Mouse (Mus musculus) lung, postnatal 0 days (tissue): ENCODE data around the gene Pde4d.

Source experiments
- CTCF ChIP-seq: IDR thresholded peaks from 2 replicates; pipeline ENCODE4 v1.5.1; 2016; ENCODE audit warnings: antibody characterized with exemption, mild to moderate bottlenecking
- EP300 ChIP-seq: IDR thresholded peaks from 2 replicates; pipeline ENCODE4 v1.6.1; 2016; ENCODE audit warnings: antibody characterized with exemption, mild to moderate bottlenecking, control low read depth

DNA sequence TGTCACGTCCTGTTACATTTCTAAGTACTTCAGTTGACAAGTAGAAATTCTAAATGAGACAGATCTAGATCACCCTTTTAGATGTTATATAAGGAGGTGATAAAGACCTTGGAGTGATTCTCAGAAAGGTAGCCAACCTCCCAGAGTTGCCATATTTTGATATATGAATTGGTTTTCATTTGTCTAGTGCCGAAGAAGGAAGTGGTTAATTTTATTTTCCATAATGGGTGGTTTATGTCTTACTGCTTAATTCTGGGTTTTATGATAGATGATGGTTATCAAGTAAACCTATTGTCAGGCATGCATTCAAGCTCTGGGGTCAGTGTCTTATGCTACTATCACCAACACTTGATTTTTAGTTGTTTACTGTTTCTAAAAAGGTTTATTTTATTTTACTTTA, 1.4 kb downstream of the Pde4d start:
- TF ChIP-seq CTCF (no peak), EP300 (no peak)
